ENCODE assay signal across 9 mouse cellular contexts in genomic region chr17:10079853-10080650, GRCm38 (mm10).
DNase-seq lines count a peak whose midpoint lies in the region; ATAC-seq and TF ChIP-seq lines count a peak whose summit lies in the region.
"Had no signal": no experiment of that assay in that cellular context is flagged by ENCODE, and none has a peak within 500 bp of the region (broad histone marks: within the 10 kb centered on the region; RNA-seq: fewer than 3 reads in every experiment).

No protein-coding gene starts in this region.

- no peaks in the 10 kb centered on the region for H3K36me3 ChIP-seq in hindbrain, embryonic 14.5 days (replicated peaks; ENCODE audit: control insufficient read depth, insufficient read depth)
- H3K36me3 ChIP-seq in forebrain, embryonic 10.5 days (replicated peaks): no peaks in the 10 kb centered on the region
- H3K36me3 ChIP-seq: limb, embryonic 12.5 days had no signal

- H3K4me3 ChIP-seq in hindbrain, embryonic 14.5 days (replicated peaks; ENCODE audit: low read length): no peak overlapping the region
- H3K4me3 ChIP-seq in lung, adult 2 months (replicated peaks; ENCODE audit: extremely low read depth, low read depth, low read length): no peak overlapping the region
- no peak overlapping the region for H3K4me3 ChIP-seq in forebrain, embryonic 10.5 days
- H3K4me3 ChIP-seq: limb, embryonic 12.5 days had no signal

- TF ChIP-seq CTCF in lung, adult 2 months (IDR thresholded peaks at IDR 0.05; ENCODE audit: insufficient read depth, low read length): no peak

- no peak overlapping the region for H3K4me2 ChIP-seq in hindbrain, embryonic 14.5 days (replicated peaks)
- H3K4me2 ChIP-seq: limb, embryonic 12.5 days had no signal

- ATAC-seq in hindbrain, embryonic 14.5 days (ENCODE audit: low FRiP score): peak; percentile 24; the same call in 1 of the 2 replicates

- no peaks in the 10 kb centered on the region for H3K4me1 ChIP-seq in hindbrain, embryonic 14.5 days (replicated peaks; ENCODE audit: control insufficient read depth, insufficient read depth, low read length)
- peaks cover 9% of the 10 kb centered on the region for H3K4me1 ChIP-seq in lung, adult 2 months (ENCODE audit: control insufficient read depth, insufficient read depth, low read length)
- H3K4me1 ChIP-seq in forebrain, embryonic 10.5 days: peaks cover 14% of the 10 kb centered on the region
- H3K4me1 ChIP-seq: limb, embryonic 12.5 days had no signal

- 73% methylated on average over 15 of the region's 15 CpGs for WGBS in hindbrain, embryonic 14.5 days
- WGBS in lung, adult 2 months: 61% methylated on average over 15 of the region's 15 CpGs
- WGBS in forebrain, embryonic 10.5 days: 90% methylated on average over 15 of the region's 15 CpGs

- H3K27ac ChIP-seq in hindbrain, embryonic 14.5 days: no peak overlapping the region
- H3K27ac ChIP-seq in forebrain, embryonic 10.5 days: no peak overlapping the region
- H3K27ac ChIP-seq: limb, embryonic 12.5 days had no signal

- peak; percentile 44 to 45 for DNase-seq in cerebellum, postnatal 10 days
- DNase-seq in cerebellum, adult 11 months: no peak
- peak; percentile 29 for DNase-seq in adrenal gland, postnatal 14 days
- no peak for DNase-seq in hindbrain, embryonic 14.5 days (ENCODE audit: low spot score)
- peak; percentile 28 for DNase-seq in lung, adult 2 months
- DNase-seq in forebrain, embryonic 10.5 days (ENCODE audit: extremely low spot score, low spot score): no peak
- no peak for DNase-seq in B cell, adult 2 months
- DNase-seq in right cerebral cortex, postnatal 25 days: no peak

- no peak for TF ChIP-seq POLR2A in lung, adult 2 months (IDR thresholded peaks at IDR 0.05; ENCODE audit: borderline replicate concordance, extremely low read depth, low read depth, low read length)

- no peaks in the 10 kb centered on the region for H3K27me3 ChIP-seq in hindbrain, embryonic 14.5 days (ENCODE audit: control insufficient read depth, insufficient read depth, low read length)
- no peaks in the 10 kb centered on the region for H3K27me3 ChIP-seq in forebrain, embryonic 10.5 days (ENCODE audit: poor library complexity, severe bottlenecking)
- H3K27me3 ChIP-seq: limb, embryonic 12.5 days had no signal

- no peak overlapping the region for H3K9ac ChIP-seq in hindbrain, embryonic 14.5 days
- H3K9ac ChIP-seq: limb, embryonic 12.5 days had no signal

- H3K9me3 ChIP-seq in hindbrain, embryonic 14.5 days (ENCODE audit: control insufficient read depth, low read length): no peaks in the 10 kb centered on the region
- H3K9me3 ChIP-seq in forebrain, embryonic 10.5 days: no peaks in the 10 kb centered on the region
- H3K9me3 ChIP-seq: limb, embryonic 12.5 days had no signal

Comparison
In these comparisons a context has a peak if more than half of its experiments do, and no peak if none do; other contexts are left out.
1. DNase-seq: peak in cerebellum, postnatal 10 days (2 of 2), adrenal gland, postnatal 14 days (single experiment) and lung, adult 2 months (single experiment); none in cerebellum, adult 11 months (single experiment), hindbrain, embryonic 14.5 days (single experiment), forebrain, embryonic 10.5 days (single experiment), B cell, adult 2 months (0 of 2) and right cerebral cortex, postnatal 25 days (single experiment).